Mouse (Mus musculus): ENCODE results near the gene Spsb3. TPM values are rescaled to one million over a fixed set of nuclear protein-coding genes. Genes with fewer than 3 reads are reported as not detected.

Spsb3 gene
- polyA plus RNA-seq, 1 experiment from 2014 or later, result 37.0 TPM

DNA sequence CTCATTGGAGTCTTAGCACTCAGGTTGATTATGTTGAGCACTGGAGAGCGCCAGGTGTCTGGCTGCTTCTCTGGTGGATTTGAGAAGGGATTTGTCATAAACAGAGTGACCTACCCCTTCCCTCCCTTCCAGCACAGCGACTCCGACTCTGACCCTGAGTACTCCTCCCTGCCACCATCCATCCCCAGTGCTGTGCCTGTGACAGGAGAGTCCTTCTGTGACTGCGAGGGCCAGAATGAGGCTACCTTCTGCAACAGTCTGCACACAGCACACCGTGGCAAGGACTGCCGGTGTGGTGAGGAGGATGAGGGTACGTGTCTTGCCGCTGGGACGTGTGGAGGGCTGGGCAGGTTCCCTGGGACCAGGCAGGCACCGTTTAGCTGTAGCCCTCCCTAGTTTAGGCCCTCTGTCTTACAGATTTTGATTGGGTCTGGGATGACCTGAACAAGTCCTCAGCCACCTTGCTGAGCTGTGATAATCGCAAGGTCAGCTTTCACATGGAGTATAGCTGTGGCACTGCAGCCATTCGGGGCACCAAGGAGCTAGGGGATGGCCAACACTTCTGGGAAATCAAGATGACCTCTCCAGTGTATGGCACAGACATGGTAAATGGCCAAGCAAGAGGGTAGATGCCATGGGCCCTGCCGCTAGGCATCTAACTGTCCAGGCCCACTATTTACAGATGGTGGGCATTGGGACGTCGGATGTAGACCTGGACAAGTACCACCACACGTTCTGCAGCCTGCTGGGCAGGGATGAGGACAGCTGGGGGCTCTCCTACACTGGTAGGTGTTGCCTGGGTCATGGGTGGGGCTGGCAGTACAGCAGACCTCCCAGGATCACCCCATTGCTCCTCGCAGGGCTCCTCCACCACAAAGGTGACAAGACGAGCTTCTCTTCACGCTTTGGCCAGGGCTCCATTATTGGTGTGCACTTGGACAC lies 4.0 kb downstream of the Spsb3 start:
- no peak for DNase-seq (ENCODE audit: low spot score)
- Histone ChIP-seq H3K27ac (ENCODE audit: low read depth) (no peak overlapping the region), H3K36me3 (ENCODE audit: control insufficient read depth, insufficient read depth, low read length) (peaks cover 48% of the 10 kb centered on the region), H3K27me3 (replicated peaks; ENCODE audit: control insufficient read depth, insufficient read depth, low read length) (no peaks in the 10 kb centered on the region), H3K9me3 (ENCODE audit: control insufficient read depth, low read length) (no peaks in the 10 kb centered on the region), H3K9ac (ENCODE audit: low read length) (no peak overlapping the region), H3K4me1 (replicated peaks; ENCODE audit: control insufficient read depth, insufficient read depth, low read length) (peaks cover 21% of the 10 kb centered on the region), H3K4me2 (ENCODE audit: low read length) (no peak overlapping the region), H3K4me3 (ENCODE audit: low read depth, low read length) (no peak overlapping the region)
- ATAC-seq (replicated peaks; ENCODE audit: low FRiP score, low TSS enrichment, low read depth), result no peak
- 86% methylated on average over 19 of the region's 19 CpGs for WGBS

DNA sequence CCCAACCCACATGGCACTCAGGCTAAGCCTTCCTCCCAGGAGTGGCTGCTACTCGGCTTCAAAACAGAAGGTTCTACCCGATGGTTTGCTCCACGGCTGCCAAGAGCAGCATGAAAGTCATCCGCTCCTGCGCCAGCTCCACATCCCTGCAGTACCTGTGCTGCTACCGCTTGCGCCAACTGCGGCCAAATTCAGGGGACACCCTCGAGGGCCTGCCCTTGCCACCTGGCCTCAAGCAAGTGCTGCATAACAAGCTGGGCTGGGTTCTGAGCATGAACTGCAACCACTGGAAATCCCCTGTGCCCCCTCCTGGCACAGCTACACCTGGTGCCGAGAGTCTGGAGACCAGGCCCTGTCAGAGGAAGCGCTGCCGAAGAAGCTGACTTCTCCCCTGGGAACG lies 4.9 kb downstream of the Spsb3 start:
- no peak overlapping the region for H3K4me3 ChIP-seq (ENCODE audit: low read depth, low read length)
- peaks cover 24% of the 10 kb centered on the region for H3K4me1 ChIP-seq (replicated peaks; ENCODE audit: control insufficient read depth, insufficient read depth, low read length)
- ATAC-seq (replicated peaks; ENCODE audit: low FRiP score, low TSS enrichment, low read depth) (no peak), DNase-seq (ENCODE audit: low spot score) (no peak)
- H3K36me3 ChIP-seq (ENCODE audit: control insufficient read depth, insufficient read depth, low read length), result peaks cover 48% of the 10 kb centered on the region
- H3K4me2 ChIP-seq (ENCODE audit: low read length), result no peak overlapping the region
- H3K27ac ChIP-seq (ENCODE audit: low read depth), result no peak overlapping the region
- H3K27me3 ChIP-seq (replicated peaks; ENCODE audit: control insufficient read depth, insufficient read depth, low read length), result no peaks in the 10 kb centered on the region
- H3K9me3 ChIP-seq (ENCODE audit: control insufficient read depth, low read length), result no peaks in the 10 kb centered on the region
- 88% methylated on average over 12 of the region's 13 CpGs for WGBS
- no peak overlapping the region for H3K9ac ChIP-seq (ENCODE audit: low read length)

- no peak for DNase-seq (ENCODE audit: low spot score)
- no peak overlapping the region for H3K27ac ChIP-seq (ENCODE audit: low read depth)
- no peaks in the 10 kb centered on the region for H3K27me3 ChIP-seq (replicated peaks; ENCODE audit: control insufficient read depth, insufficient read depth, low read length)
- no peak overlapping the region for H3K4me2 ChIP-seq (ENCODE audit: low read length)
- peaks cover 57% of the 10 kb centered on the region for H3K36me3 ChIP-seq (ENCODE audit: control insufficient read depth, insufficient read depth, low read length)
- WGBS, result 91% methylated on average over 12 of the region's 12 CpGs
- no peak for ATAC-seq (replicated peaks; ENCODE audit: low FRiP score, low TSS enrichment, low read depth)
- peaks cover 29% of the 10 kb centered on the region for H3K4me1 ChIP-seq (replicated peaks; ENCODE audit: control insufficient read depth, insufficient read depth, low read length)
- no peak overlapping the region for H3K4me3 ChIP-seq (ENCODE audit: low read depth, low read length)
- no peaks in the 10 kb centered on the region for H3K9me3 ChIP-seq (ENCODE audit: control insufficient read depth, low read length)
- H3K9ac ChIP-seq (ENCODE audit: low read length), result no peak overlapping the region
These were observed 6.3 kb downstream of the Spsb3 start for GRCm38 (mm10) chr17:24892785-24893184.

DNA sequence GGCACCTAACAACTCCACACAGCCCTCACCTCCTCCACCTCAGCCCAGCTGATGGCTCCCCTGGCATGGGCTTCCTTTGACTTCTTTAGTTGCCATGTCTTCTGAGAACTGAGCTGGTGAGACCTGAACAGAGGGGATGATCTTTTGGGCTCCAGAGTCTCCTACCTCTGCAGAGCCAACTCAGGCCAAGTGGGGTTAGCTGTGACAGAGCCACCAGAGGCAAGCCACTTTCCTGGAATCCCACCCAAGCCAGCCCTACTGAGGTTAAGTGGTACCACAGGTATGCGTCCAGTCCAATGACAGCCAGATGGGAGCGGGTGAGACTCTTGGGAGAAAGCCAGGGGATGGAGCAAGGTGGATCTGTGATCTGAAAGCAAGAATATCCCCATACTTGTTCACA lies 6.8 kb downstream of the Spsb3 start:
- Histone ChIP-seq H3K9me3 (ENCODE audit: control insufficient read depth, low read length) (no peaks in the 10 kb centered on the region), H3K9ac (ENCODE audit: low read length) (no peak overlapping the region), H3K27ac (ENCODE audit: low read depth) (no peak overlapping the region), H3K36me3 (ENCODE audit: control insufficient read depth, insufficient read depth, low read length) (peaks cover 62% of the 10 kb centered on the region), H3K4me1 (replicated peaks; ENCODE audit: control insufficient read depth, insufficient read depth, low read length) (peaks cover 27% of the 10 kb centered on the region), H3K4me2 (ENCODE audit: low read length) (no peak overlapping the region), H3K4me3 (ENCODE audit: low read depth, low read length) (no peak overlapping the region), H3K27me3 (replicated peaks; ENCODE audit: control insufficient read depth, insufficient read depth, low read length) (no peaks in the 10 kb centered on the region)
- DNase-seq (ENCODE audit: low spot score), result no peak
- WGBS, result 92% methylated on average over 2 of the region's 2 CpGs
- ATAC-seq (replicated peaks; ENCODE audit: low FRiP score, low TSS enrichment, low read depth), result no peak

- H3K4me2 ChIP-seq (ENCODE audit: low read length), result peak overlapping the region; percentile 83
- H3K36me3 ChIP-seq (ENCODE audit: control insufficient read depth, insufficient read depth, low read length), result peaks cover 67% of the 10 kb centered on the region
- DNase-seq (ENCODE audit: low spot score), result no peak
- peaks cover 27% of the 10 kb centered on the region for H3K4me1 ChIP-seq (replicated peaks; ENCODE audit: control insufficient read depth, insufficient read depth, low read length)
- no peaks in the 10 kb centered on the region for H3K27me3 ChIP-seq (replicated peaks; ENCODE audit: control insufficient read depth, insufficient read depth, low read length)
- H3K9ac ChIP-seq (ENCODE audit: low read length), result peak overlapping the region; percentile 85
- H3K9me3 ChIP-seq (ENCODE audit: control insufficient read depth, low read length), result no peaks in the 10 kb centered on the region
- 11% methylated on average over 31 of the region's 31 CpGs for WGBS
- peak overlapping the region; percentile 97 for H3K4me3 ChIP-seq (ENCODE audit: low read depth, low read length)
- ATAC-seq (replicated peaks; ENCODE audit: low FRiP score, low TSS enrichment, low read depth), result no peak
- H3K27ac ChIP-seq (ENCODE audit: low read depth), result peak overlapping the region; percentile 69; the same call in 1 of the 2 replicates
These were observed 7.9 kb downstream of the Spsb3 start for GRCm38 (mm10) chr17:24894061-24894994.

GRCm38 (mm10) chr17:24894995-24895547 lies 8.6 kb downstream of the Spsb3 start, which contains the start of the genes Eme2 and Mrps34:
Gene Eme2, minus strand, starts transcription at chr17:24895087.
Gene Mrps34, plus strand, starts transcription at chr17:24895116.
- WGBS, result under 1% methylated on average over 62 of the region's 62 CpGs
- Histone ChIP-seq H3K36me3 (ENCODE audit: control insufficient read depth, insufficient read depth, low read length) (peaks cover 67% of the 10 kb centered on the region), H3K9ac (ENCODE audit: low read length) (peak within 1 kb of the TSS; percentile 85)

DNA sequence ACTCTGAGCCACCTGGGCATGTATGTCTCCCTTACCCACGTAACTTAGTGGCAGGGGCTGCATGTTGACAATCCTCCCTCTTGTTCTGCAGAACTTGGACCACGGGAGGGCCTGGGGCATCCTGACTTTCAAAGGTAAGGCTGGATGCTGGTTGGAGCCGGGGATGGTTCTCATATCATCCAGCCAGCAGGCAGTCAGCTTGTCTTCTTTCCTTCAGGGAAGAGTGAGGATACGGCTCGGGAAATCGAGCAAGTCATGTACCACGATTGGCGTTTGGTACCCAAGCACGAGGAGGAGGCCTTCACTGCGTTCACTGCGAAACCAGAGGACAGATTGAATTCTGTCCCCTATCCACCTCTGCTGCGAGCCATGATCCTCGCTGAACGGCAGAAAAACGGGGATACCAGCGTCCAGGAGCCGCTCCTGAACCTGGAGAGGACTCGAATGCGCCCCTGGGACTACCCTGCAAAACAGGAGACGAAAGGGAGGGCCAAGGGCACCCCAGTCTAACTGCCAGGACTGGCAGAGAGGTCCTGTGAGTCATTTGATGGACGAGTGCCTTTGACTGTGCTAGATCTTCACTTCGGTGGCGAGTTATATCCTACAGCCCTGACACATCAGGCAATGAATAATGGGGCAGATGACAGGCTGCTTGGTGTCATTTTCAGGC lies 9.3 kb downstream of the Spsb3 start:
- Histone ChIP-seq H3K4me1 (replicated peaks; ENCODE audit: control insufficient read depth, insufficient read depth, low read length) (peaks cover 27% of the 10 kb centered on the region), H3K27ac (ENCODE audit: low read depth) (peak overlapping the region; percentile 69; the same call in 1 of the 2 replicates), H3K4me3 (ENCODE audit: low read depth, low read length) (peak overlapping the region; percentile 97), H3K9ac (ENCODE audit: low read length) (peak overlapping the region; percentile 85), H3K27me3 (replicated peaks; ENCODE audit: control insufficient read depth, insufficient read depth, low read length) (no peaks in the 10 kb centered on the region), H3K9me3 (ENCODE audit: control insufficient read depth, low read length) (no peaks in the 10 kb centered on the region), H3K4me2 (ENCODE audit: low read length) (peak overlapping the region; percentile 83), H3K36me3 (ENCODE audit: control insufficient read depth, insufficient read depth, low read length) (peaks cover 67% of the 10 kb centered on the region)
- no peak for DNase-seq (ENCODE audit: low spot score)
- WGBS, result 11% methylated on average over 23 of the region's 23 CpGs
- peak; percentile 3; the same call in 1 of the 2 replicates for ATAC-seq (replicated peaks; ENCODE audit: low FRiP score, low TSS enrichment, low read depth)

More at GRCm38 (mm10) chr17:24894995-24895547, 8.6 kb downstream of the Spsb3 start, which contains the start of the genes Eme2 and Mrps34:
- peak; percentile 93 for DNase-seq (ENCODE audit: low spot score)
- Histone ChIP-seq H3K4me2 (ENCODE audit: low read length) (peak within 1 kb of the TSS; percentile 83), H3K27me3 (replicated peaks; ENCODE audit: control insufficient read depth, insufficient read depth, low read length) (no peaks in the 10 kb centered on the region), H3K4me1 (replicated peaks; ENCODE audit: control insufficient read depth, insufficient read depth, low read length) (peaks cover 27% of the 10 kb centered on the region), H3K9me3 (ENCODE audit: control insufficient read depth, low read length) (no peaks in the 10 kb centered on the region), H3K4me3 (ENCODE audit: low read depth, low read length) (peak within 1 kb of the TSS; percentile 97), H3K27ac (ENCODE audit: low read depth) (peak within 1 kb of the TSS; percentile 69)
- peak; percentile 47 for ATAC-seq (replicated peaks; ENCODE audit: low FRiP score, low TSS enrichment, low read depth)
